Mouse (Mus musculus) c-Kit-positive CD71-positive TER-119-positive erythroid progenitor cells, embryonic 14.5 days (primary cell): ENCODE measurements at regions not wholly inside any gene's neighbourhood (a gene's known extent, or its start where the extent isn't known, plus 50 kb on each side); places are given as distances from the start of the nearest gene placed in this dataset.

ENCODE experiments used
- DNase-seq: peaks from one replicate; pipeline ENCODE4 v3.0.0-alpha.2; 2013; ENCODE audit warnings: low spot score

DNA sequence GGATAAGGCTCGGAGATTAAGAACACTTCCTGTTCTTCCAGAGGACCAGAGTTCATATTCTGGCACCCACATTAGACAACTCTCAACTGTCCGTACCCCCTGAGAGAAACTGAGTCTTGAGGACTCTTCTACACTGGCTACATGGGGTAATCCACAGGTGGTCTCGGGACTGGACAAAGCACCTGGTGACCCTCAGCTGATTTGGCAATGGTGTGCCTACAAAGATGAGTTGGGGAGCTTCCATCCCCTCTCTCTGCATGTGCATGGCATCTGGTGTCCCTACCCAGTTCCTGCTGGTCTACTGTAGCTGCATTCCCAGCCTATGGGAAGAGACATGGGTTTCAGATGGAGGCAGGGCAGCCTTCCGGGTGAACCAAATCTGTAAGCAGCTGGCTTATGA lies 61.2 kb upstream of the Kcnj15 start:
- DNase-seq: no peak

DNA sequence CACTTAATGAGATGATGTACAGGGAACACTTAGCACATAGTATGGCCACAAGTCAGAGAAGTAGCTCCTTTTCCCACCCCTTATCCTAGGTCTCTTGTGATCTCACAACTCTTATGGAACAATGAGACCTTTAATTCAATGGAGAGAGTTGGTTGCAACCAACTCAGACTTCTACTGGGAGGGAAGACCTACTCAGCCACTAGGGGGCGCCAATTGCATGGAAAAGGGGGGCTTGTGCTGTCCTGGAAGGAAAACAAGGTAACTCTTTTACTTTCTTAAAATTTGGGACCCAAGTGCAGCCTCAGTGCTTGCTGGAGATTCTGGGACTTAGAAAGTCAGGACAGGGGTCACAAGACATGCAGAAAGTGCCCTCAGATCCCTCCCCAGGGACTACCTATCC lies 60.7 kb upstream of the Kcnj15 start:
- peak; percentile 33 for DNase-seq

GRCm38 (mm10) chr16:95198795-95199563 lies 58.4 kb upstream of the Kcnj15 start:
- DNase-seq: no peak

- DNase-seq: no peak
These were observed 55.1 kb upstream of the Kcnj15 start for GRCm38 (mm10) chr16:95202126-95202883.

GRCm38 (mm10) chr16:95203026-95203425 lies 54.3 kb upstream of the Kcnj15 start:
- no peak for DNase-seq

DNA sequence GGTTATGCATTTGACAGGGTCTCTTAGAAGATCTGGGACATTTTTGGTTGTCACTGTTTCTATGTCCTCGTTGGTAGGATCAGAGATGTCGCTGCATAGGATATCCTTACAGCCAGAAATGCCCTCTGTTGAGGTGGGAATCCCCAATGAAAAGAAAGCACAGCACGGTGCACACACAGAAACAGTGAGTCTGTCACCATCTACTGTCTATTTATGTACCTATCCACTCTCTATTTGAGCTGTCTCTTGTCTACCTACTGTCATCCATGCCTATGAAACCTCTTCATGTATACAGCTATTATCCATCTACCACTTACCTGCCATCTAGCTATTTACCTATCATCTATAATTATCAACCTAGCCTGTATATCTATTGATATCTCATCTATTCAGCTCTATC lies 53.6 kb upstream of the Kcnj15 start:
- no peak for DNase-seq

- no peak for DNase-seq
These were observed 52.9 kb upstream of the Kcnj15 start for GRCm38 (mm10) chr16:95204507-95204906.

GRCm38 (mm10) chr16:95206445-95206844 lies 50.9 kb upstream of the Kcnj15 start:
- DNase-seq: no peak

GRCm38 (mm10) chr16:95207547-95207946 lies 49.8 kb upstream of the Kcnj15 start:
- no peak for DNase-seq
